8 mouse cellular contexts compared by ENCODE assay signal in the genomic region with DNA sequence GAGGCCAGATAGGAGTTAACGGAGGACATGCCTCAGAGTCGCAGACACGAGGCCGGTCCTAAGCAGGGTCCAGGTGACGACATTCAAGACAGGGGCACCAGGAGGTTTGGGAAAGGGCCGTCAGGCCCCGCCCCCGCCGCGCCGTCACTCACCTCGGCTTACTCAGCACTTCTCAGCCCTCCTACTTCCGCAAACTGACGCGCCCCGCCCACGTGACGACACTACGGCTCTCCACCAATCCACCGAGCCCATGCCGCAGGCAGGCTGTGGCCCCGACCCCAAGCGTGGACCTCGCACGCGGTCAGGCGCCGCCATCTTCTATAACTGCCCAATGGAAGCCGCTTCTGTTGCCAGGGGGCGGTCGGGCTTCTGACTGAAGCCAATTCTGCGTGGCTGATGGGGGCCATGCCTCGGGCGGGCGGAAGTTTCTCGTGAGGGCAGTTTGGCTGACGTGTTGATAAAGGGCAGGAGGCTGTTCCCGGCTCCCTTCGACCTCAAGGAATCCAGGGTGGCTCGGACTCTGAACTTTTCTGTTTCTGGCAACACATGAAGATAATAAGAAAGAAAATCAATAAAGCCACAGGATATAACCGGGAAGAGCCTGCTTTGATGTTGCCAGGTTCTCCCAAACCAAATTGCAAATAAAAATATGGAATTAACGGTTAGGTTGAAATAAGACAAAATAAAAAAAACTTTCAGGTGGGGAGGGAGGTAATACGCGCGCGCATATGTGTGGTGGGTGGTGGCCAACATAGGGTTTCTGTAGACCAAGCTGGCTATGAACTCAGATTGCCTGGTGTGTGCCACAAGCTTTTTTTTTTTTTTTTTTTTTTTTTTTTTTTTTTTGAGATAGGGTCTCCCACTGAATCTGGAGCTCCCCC. TPM values are rescaled to one million over a fixed set of nuclear protein-coding genes. Genes with fewer than 3 reads are reported as not detected.
DNase-seq lines count a peak whose midpoint lies in the region; ATAC-seq and TF ChIP-seq lines count a peak whose summit lies in the region.

A gene (minus strand): TSS at position 333 of the 881 bp plus-strand sequence.

- peak; percentile 98 for ATAC-seq in frontal cortex, adult (ENCODE audit: low TSS enrichment)
- peak; percentile 89 for ATAC-seq in lung, postnatal 0 days

- peak within 1 kb of the TSS; percentile 72 for H3K4me2 ChIP-seq in lung, postnatal 0 days (replicated peaks; ENCODE audit: low read depth, low read length)

- peak; percentile 100 for DNase-seq in MN1 (ENCODE audit: low spot score)
- peak; percentile 98 for DNase-seq in cerebellum, adult 9-10 months
- peak; percentile 100 for DNase-seq in hindbrain, embryonic 10.5 days (ENCODE audit: low spot score)
- DNase-seq in layer of hippocampus, adult 9-11 months, result peak; percentile 99
- DNase-seq in lung, postnatal 0 days (ENCODE audit: low spot score), result peak; percentile 99
- peak; percentile 96 for DNase-seq in ovary, postnatal 14 days (ENCODE audit: low spot score)
- peak; percentile 98 for DNase-seq in thymus, postnatal 14 days

- H3K9me3 ChIP-seq in hindbrain, embryonic 10.5 days, result no peaks in the 10 kb centered on the region
- no peaks in the 10 kb centered on the region for H3K9me3 ChIP-seq in lung, postnatal 0 days (ENCODE audit: low read length)

- no peak for TF ChIP-seq EP300 in lung, postnatal 0 days (IDR thresholded peaks at IDR 0.05)

- peak within 1 kb of the TSS; percentile 95 for H3K27ac ChIP-seq in hindbrain, embryonic 10.5 days
- peak within 1 kb of the TSS; percentile 96 for H3K27ac ChIP-seq in lung, postnatal 0 days (ENCODE audit: low read length)

- H3K27me3 ChIP-seq in hindbrain, embryonic 10.5 days (ENCODE audit: insufficient read depth, poor library complexity, severe bottlenecking), result no peaks in the 10 kb centered on the region
- H3K27me3 ChIP-seq in lung, postnatal 0 days (replicated peaks; ENCODE audit: insufficient read depth, low read length), result no peaks in the 10 kb centered on the region

- TF ChIP-seq CTCF in lung, postnatal 0 days (IDR thresholded peaks at IDR 0.05), result peak; percentile 27; the same call in 1 of the 2 replicates

- H3K9ac ChIP-seq in lung, postnatal 0 days (replicated peaks; ENCODE audit: low read depth), result peak within 1 kb of the TSS; percentile 46

- H3K36me3 ChIP-seq in hindbrain, embryonic 10.5 days, result no peaks in the 10 kb centered on the region
- no peaks in the 10 kb centered on the region for H3K36me3 ChIP-seq in lung, postnatal 0 days (ENCODE audit: insufficient read depth, low read length)

- whole genome bisulfite sequencing in hindbrain, embryonic 10.5 days, result 5% methylated on average over 46 of the region's 46 CpGs
- 2% methylated on average over 45 of the region's 46 CpGs for WGBS in lung, postnatal 0 days

- H3K4me3 ChIP-seq in hindbrain, embryonic 10.5 days, result peak within 1 kb of the TSS; percentile 69
- H3K4me3 ChIP-seq in lung, postnatal 0 days (ENCODE audit: low read depth, low read length), result peak within 1 kb of the TSS; percentile 46

- peaks cover 50% of the 10 kb centered on the region for H3K4me1 ChIP-seq in hindbrain, embryonic 10.5 days (replicated peaks)
- H3K4me1 ChIP-seq in lung, postnatal 0 days (ENCODE audit: insufficient read depth, low read depth, low read length), result peaks cover 30% of the 10 kb centered on the region

RNA-seq across cellular contexts. Expression of the gene that starts here (rescaled TPM):
- 24.2 and 25.3 TPM in 2 replicates for polyA plus RNA-seq in hindbrain, embryonic 10.5 days (2016; fragmentation: Nextera tagmentation; extraction: Ambion mirVana)
- 11.8 and 13.7 TPM in 2 replicates for polyA plus RNA-seq in lung, postnatal 0 days (2015; fragmentation: Nextera tagmentation; extraction: Ambion mirVana)

Comparison
In these comparisons a context has a peak if more than half of its experiments do, and no peak if none do; other contexts are left out.
1. Peak in every context shown above with its lines: DNase-seq, ATAC-seq, H3K4me3 ChIP-seq and H3K27ac ChIP-seq.